Mouse (Mus musculus): ENCODE results near the gene Fgfr2.

- no peak for TF ChIP-seq POLR2A (IDR thresholded peaks at IDR 0.05; ENCODE audit: borderline replicate concordance, extremely low read depth, insufficient read depth, insufficient read length, poor library complexity, severe bottlenecking)
- no peak for TF ChIP-seq CTCF (IDR thresholded peaks at IDR 0.05; ENCODE audit: borderline replicate concordance, extremely low read depth, insufficient read depth, insufficient read length)
Measured at GRCm38 (mm10) chr7:130199317-130199716, 2923.8 kb downstream of the Fgfr2 start.

Measured in brain, embryonic 14.5 days (tissue).